Mouse (Mus musculus) bone marrow macrophage, adult 2 months (primary cell): Measurements from ENCODE around the gene Gba. TPM values are rescaled to one million over a fixed set of nuclear protein-coding genes. Genes with fewer than 3 reads are reported as not detected.
"Not testable (repeated sequence)": the region's sequence is repeated elsewhere in the genome, so short reads cannot be mapped to it uniquely, and the experiment has no call there.

ENCODE experiments used
- H3K27ac ChIP-seq: 2 replicates; pipeline ENCODE4 v1.5.1; 2012; ENCODE audit warnings: low read depth, low read length; ENCODE audit not compliant: insufficient read depth
- H3K4me1 ChIP-seq: 2 replicates; pipeline ENCODE4 v1.6.1; 2012; ENCODE audit warnings: low read length; ENCODE audit not compliant: control insufficient read depth, insufficient read depth
- H3K4me3 ChIP-seq: 2 replicates; pipeline ENCODE4 v1.5.1; 2012; ENCODE audit warnings: mild to moderate bottlenecking, low read length, moderate library complexity; ENCODE audit not compliant: insufficient read depth
- CTCF ChIP-seq: IDR thresholded peaks from 2 replicates; pipeline ENCODE4 v1.5.1; 2012; ENCODE audit warnings: low read depth, mild to moderate bottlenecking, low read length, moderate library complexity
- POLR2A ChIP-seq: IDR thresholded peaks from 2 replicates; pipeline ENCODE4 v1.6.1; 2012; ENCODE audit warnings: mild to moderate bottlenecking, low read depth, low read length, borderline replicate concordance
- polyA plus RNA-seq: library from polyadenylated mRNA; stranded (reverse); fragments of >200 nt; gene quantifications from 2 replicates; pipeline ENCODE4 v1.2.4, GENCODE M21; 2012; ENCODE audit not compliant: missing spikeins, insufficient read depth, insufficient read length

The Gba gene
- polyA plus RNA-seq, 1 experiment, result 141 TPM

DNA sequence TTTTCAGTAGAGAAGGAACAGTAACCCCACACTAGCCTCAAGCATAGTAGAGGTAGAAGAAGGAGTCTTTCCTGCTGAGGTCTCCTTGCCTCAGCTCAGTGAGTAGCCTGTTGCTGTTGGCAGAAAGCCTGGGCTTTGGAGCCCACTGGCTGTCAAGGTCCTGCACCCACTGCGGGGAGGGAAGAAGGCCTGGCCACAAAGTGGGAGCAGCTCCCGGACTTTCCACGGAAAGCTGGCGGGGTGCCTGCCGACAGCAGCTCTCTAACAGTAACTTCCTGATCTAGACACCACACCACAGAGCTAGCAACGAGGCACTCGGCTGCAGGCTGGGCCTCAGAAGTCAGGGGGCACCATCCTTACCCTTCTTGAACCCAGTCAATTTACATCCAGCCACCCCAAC lies 8.0 kb downstream of the Gba start:
- Histone ChIP-seq H3K4me1 (peaks cover 46% of the 10 kb centered on the region), H3K4me3 (peak overlapping the region; percentile 10; the same call in 1 of the 2 replicates)
- TF ChIP-seq CTCF (no peak), POLR2A (no peak)

DNA sequence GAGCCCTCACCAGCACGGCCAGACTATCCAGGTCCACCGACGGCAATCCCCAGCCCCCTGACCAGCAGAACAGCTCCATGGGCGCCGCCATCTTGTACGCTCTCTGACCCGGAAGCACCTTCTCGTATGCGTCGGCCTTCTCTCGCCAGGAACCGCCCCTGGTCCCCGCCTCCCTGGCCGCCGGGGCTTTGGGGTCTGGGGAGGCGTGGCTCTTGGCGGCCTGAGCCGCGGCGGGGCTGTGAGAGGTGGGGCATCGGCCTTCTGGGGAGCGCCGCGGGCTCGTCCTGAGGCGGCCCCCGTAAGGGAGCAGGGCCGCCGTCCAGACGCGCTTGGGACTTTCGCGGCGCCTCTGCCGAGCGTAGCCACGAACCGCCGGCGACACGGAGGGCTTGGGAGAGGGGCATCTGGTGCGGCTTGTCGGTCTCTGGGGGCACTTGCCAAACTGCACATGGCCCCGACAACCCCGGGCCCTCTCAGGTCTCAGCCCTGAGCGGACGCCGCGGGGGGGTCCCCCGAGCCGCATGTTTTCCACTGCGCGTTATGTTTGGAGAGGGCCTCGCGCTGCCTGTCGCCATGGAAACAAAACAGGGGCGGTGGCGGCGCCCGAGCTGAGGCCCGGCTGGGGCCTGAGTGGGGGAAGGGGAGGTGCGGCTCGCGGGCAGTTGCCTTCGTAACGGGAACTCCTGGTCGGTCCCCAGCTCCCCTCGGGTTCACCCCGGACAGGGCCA lies 11.2 kb downstream of the Gba start:
- TF ChIP-seq CTCF (no peak), POLR2A (no peak; the same call in 1 of the 2 replicates)
- peak overlapping the region; percentile 73 for H3K4me3 ChIP-seq
- peak overlapping the region; percentile 37 for H3K27ac ChIP-seq
- peaks cover 35% of the 10 kb centered on the region for H3K4me1 ChIP-seq

More for the DNA sequence above, 8.0 kb downstream of the Gba start:
- H3K27ac ChIP-seq, result peak overlapping the region; percentile 89

DNA sequence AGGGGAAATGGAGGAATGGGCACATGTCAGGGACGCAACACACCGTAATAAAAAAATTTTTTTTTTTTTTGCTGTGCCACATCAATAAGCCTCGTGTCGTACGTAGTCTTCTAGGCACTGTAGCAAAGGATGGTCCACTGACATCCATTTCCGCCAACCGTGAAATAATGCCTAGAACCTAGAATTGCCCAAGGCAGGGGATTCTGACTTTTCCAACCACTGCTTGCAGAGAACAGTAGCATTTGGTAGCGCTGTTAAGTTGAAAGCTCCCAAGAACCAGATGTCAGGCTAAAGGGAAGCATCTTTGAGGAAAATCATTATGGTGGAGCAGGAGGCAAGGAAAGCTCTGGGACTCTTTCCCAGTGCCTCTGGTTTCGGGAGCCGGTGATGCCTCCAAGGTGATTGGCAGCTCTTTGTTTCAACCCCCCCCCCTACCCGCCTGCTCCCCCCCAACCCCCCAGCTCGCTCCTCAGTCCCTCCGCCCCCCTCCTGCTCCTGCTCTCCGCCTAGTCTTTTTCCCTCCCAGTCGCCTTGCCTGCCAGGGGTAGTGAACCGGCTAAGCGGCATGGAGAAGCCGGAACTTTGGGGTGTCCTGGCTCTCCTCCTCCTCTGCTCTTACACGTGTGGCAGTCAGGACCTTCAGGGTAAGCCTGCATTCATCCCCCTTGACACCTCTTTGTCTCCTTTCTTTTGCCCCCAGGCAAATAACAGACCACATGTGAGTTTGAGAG lies 12.1 kb downstream of the Gba start, which contains the start of gene Thbs3:
Gene Thbs3 (plus strand): TSS at position 500 of the 731 bp plus-strand sequence.
- peaks cover 27% of the 10 kb centered on the region for H3K4me1 ChIP-seq
- TF ChIP-seq POLR2A, result no peak
- TF ChIP-seq CTCF, result no peak
- peak within 1 kb of the TSS; percentile 37 for H3K27ac ChIP-seq
- H3K4me3 ChIP-seq, result peak within 1 kb of the TSS; percentile 73

DNA sequence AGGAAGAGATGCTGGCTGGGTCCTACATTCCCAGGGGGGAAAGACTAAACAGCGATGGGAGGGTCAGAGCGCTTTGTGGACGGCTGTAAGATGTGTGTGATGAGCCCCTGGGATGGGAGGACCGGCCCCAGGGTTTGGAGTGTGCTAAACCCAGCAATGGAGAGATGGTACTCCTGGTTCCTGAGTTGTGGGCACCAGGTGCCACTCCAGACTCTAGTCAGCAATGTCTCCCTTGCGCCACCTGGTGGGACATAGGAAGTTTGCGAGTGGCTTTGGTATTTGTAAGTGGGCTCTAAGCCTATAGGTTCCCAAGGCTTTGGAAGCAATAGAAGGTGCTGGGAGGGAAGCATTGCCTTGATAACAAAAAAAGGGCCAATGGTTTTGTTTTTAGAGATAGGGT lies 13.1 kb downstream of the Gba start:
- TF ChIP-seq CTCF, result peak; percentile 86
- no peak for TF ChIP-seq POLR2A
- Histone ChIP-seq H3K27ac (no peak overlapping the region), H3K4me3 (no peak overlapping the region), H3K4me1 (peaks cover 19% of the 10 kb centered on the region)

DNA sequence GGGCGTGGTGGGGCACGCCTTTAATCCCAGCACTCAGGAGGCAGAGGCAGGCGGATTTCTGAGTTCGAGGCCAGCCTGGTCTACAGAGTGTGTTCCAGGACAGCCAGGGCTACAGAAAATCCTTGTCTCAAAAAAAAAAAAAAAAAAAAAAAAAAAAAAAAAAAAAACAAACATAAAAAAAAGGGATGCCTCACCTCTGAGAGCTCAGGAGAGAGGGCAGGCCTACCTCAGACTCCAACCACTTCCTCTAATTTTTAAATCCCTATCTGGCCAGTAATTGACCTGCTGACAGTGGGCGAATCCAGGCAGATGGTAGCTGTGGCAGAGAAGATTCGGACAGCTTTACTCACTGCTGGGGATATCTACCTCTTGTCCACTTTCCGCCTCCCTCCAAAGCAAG lies 13.7 kb downstream of the Gba start:
- H3K4me1 ChIP-seq, result peaks cover 14% of the 10 kb centered on the region
- H3K27ac ChIP-seq, H3K4me3 ChIP-seq: not testable (repeated sequence)

DNA sequence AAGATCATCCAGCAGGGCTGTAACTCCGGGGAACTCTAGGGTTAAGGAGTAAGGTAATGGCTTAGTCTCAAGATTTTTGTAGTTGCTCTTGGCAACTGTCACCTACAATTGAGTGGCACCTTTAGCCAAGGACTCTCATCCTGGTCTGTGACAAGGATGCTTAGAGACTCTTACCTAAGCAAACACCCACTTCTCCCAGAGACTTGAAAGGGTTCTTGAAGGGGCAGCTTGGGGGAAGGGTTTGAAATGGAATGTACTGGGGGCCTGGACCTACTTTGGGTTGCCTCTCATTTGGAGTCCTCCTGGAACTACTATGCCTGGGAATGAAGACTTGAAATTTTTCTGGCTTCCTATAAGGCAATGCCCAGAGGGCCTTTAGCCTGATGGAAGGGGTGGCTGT lies 15.5 kb downstream of the Gba start:
- Histone ChIP-seq H3K27ac (no peak overlapping the region), H3K4me3 (no peak overlapping the region), H3K4me1 (peaks cover 5% of the 10 kb centered on the region)
- TF ChIP-seq CTCF, result no peak
- TF ChIP-seq POLR2A, result no peak

DNA sequence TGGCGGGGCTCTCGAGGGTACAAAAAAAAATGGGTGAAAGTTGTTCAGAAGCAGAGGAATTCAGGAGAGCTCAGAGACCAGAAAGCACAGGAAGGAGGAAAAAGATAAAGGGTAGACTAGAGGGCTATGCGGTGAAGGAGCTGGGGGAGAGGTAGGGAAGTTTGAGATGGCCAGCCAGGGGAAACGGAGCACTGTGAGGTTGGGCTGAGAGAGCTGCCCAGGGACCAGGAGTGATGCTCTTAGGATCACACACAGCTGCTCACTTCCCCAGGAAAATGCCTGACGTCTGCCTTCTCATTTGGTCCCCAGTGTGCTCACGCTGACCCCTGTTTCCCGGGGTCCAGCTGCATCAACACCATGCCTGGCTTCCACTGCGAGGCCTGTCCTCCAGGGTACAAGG lies 16.8 kb downstream of the Gba start:
- no peak for TF ChIP-seq CTCF
- TF ChIP-seq POLR2A, result no peak
- H3K4me1 ChIP-seq, result peaks cover 3% of the 10 kb centered on the region
- H3K27ac ChIP-seq, result no peak overlapping the region
- no peak overlapping the region for H3K4me3 ChIP-seq

DNA sequence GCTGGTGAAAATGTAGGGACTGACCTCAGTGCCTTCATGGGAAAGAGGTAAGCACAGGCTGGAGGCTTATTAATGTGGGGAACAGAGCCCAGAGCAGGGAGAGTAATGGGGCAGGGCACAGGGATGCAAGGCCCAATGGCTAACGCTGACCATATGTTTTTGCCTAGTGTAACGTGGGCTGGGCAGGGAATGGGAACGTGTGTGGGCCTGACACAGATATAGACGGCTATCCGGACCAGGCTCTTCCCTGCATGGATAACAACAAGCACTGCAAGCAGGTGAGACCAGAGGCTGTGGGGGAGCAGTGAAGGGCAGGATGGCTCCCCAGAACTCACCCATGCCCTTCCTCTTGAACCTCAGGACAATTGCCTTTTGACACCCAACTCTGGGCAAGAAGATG lies 18.4 kb downstream of the Gba start:
- no peak for TF ChIP-seq CTCF
- TF ChIP-seq POLR2A, result no peak
- Histone ChIP-seq H3K27ac (no peak overlapping the region), H3K4me1 (no peaks in the 10 kb centered on the region), H3K4me3 (no peak overlapping the region)

DNA sequence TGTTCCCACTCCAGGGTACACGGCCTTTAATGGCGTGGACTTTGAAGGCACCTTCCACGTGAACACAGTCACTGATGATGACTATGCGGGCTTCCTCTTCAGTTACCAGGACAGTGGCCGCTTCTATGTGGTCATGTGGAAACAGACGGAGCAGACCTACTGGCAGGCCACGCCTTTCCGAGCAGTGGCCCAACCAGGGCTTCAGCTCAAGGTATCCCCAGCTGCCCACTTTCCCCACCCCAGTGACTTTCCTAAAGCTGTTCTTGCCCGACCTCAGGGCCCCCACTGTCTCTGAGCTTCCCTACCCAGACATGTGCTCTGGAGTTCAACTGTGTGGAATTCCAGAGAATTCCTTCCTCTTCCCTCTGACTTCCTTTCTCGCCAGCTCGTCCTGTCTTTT lies 22.1 kb downstream of the Gba start:
- H3K4me3 ChIP-seq, result no peak overlapping the region
- no peak overlapping the region for H3K27ac ChIP-seq
- TF ChIP-seq POLR2A (no peak), CTCF (no peak)
- H3K4me1 ChIP-seq, result peaks cover 5% of the 10 kb centered on the region; the same call in 1 of the 2 replicates

DNA sequence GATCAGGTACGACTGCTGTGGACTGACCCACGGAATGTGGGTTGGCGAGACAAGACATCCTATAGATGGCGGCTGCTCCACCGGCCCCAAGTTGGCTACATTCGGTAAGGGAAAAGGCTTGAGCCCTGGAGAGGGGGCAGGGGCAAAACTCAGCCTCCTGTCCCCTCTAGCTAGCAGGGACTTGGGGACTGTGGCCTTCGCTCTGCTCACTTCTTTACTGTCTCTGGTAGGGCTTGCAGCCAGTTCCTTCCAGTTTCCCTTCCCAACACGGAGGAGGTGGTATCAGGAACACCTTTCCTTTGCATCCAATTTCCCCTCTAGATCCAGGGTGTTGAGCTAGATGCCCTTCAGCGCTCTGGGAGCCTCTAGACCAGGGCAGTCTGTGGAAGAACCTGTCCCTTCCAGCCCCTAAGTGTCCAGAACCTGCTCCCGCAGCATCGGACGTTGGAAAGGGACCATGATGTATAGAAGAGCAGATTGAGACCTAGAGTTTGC lies 22.6 kb downstream of the Gba start:
- TF ChIP-seq POLR2A, result no peak
- no peak for TF ChIP-seq CTCF
- Histone ChIP-seq H3K4me1 (peaks cover 5% of the 10 kb centered on the region; the same call in 1 of the 2 replicates), H3K4me3 (no peak overlapping the region)

More for the DNA sequence above, 22.6 kb downstream of the Gba start:
- no peak overlapping the region for H3K27ac ChIP-seq
